Mouse (Mus musculus) lung, adult 2 months (tissue): ENCODE results near the gene Fcrlb.

Experiments
- CTCF ChIP-seq: fragments of 200-500 bp; IDR thresholded peaks from 2 replicates; pipeline ENCODE4 v1.5.1; 2011; ENCODE audit warnings: mild to moderate bottlenecking, low read length, control low read depth; ENCODE audit not compliant: insufficient read depth
- POLR2A ChIP-seq: fragments of 200-500 bp; IDR thresholded peaks from 2 replicates; pipeline ENCODE4 v1.6.1; 2011; ENCODE audit warnings: low read depth, mild to moderate bottlenecking, control low read depth, low read length, borderline replicate concordance; ENCODE audit errors: extremely low read depth

DNA sequence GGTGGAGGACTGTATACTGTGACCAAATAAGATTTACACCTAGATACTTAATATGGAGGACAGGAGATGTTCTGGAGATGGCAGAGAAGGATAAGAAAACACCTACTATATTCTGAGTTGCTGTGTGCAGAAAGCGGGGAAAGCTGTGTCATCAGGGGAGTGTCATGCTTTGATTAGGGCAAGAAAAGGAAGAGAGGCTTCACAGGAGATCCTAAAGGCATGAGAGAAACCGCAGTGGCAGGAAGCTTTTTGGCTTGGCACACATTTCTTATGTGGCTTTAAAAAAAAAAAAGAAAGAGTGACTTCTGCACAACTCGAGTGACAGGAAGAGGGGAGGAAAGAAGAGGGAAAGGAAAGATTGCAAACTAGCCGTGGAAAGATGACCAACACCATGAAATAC lies 49.7 kb downstream of the Fcrlb start:
- TF ChIP-seq POLR2A (no peak), CTCF (no peak)
